8 mouse cellular contexts compared by ENCODE assay signal in the genomic region with DNA sequence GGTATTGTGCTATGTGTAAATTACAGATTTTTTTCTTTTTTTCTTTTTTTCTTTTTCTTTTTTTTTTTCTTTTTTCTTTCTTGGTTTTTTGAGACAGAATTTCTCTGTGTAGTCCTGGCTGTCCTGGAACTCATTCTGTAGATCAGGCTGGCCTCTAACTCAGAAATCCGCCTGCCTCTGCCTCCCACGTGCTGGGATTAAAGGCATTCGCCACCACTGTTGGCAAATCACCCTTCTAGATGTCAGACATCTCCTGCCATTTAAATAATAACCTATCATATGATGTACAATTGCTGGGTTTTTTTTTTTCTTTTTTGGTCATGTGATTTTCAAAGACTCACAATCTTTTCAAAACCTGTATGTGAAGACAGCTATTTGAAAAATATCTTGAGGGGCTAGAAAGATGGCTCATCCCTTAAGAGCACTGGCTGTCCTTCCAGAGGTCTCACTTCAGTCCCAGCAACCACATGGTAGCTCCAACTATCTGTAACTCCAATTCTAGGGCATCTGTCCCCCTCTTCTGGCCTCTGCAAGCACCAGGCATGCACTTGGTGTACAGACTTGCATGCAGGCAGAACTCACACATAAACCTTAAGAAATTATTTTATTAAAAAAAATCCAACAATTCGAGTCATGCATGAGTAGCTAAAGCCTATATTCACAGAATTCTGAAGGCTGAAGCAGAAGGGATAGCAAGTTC. TPM values are rescaled to one million over a fixed set of nuclear protein-coding genes. Genes with fewer than 3 reads are reported as not detected.
DNase-seq lines count a peak whose midpoint lies in the region; ATAC-seq lines count a peak whose summit lies in the region.

No protein-coding gene starts in this region.

- H3K9me3 ChIP-seq in hindbrain, embryonic 11.5 days (ENCODE audit: control insufficient read depth, low read length), result no peaks in the 10 kb centered on the region
- H3K9me3 ChIP-seq in midbrain, embryonic 13.5 days, result no peaks in the 10 kb centered on the region

- no peak for ATAC-seq in hindbrain, embryonic 11.5 days (ENCODE audit: low FRiP score)
- no peak for ATAC-seq in midbrain, embryonic 13.5 days

- no peaks in the 10 kb centered on the region for H3K36me3 ChIP-seq in hindbrain, embryonic 11.5 days (ENCODE audit: control insufficient read depth, insufficient read depth, low read length)
- H3K36me3 ChIP-seq in midbrain, embryonic 13.5 days, result no peaks in the 10 kb centered on the region

- WGBS in hindbrain, embryonic 11.5 days, result 78% methylated on average over 4 of the region's 4 CpGs
- 79% methylated on average over 4 of the region's 4 CpGs for WGBS in midbrain, embryonic 13.5 days

- no peaks in the 10 kb centered on the region for H3K27me3 ChIP-seq in hindbrain, embryonic 11.5 days (ENCODE audit: control insufficient read depth, insufficient read depth, low read length)
- no peaks in the 10 kb centered on the region for H3K27me3 ChIP-seq in midbrain, embryonic 13.5 days

- intact Hi-C loops in gastrocnemius, postnatal 14 days (cut with DNase I; ENCODE audit: low total_unique reads), result no loop called here

- H3K4me2 ChIP-seq in hindbrain, embryonic 11.5 days (replicated peaks; ENCODE audit: low read depth, low read length), result peak overlapping the region; percentile 40; the same call in 1 of the 2 replicates
- H3K4me2 ChIP-seq in midbrain, embryonic 13.5 days (replicated peaks), result peak overlapping the region; percentile 54

- DNase-seq in kidney, postnatal 36 days, result peak; percentile 14 to 18
- DNase-seq in kidney, postnatal 10 days, result no peak
- DNase-seq in NIH3T3 (ENCODE audit: low read depth), result peak; percentile 46
- no peak for DNase-seq in hindbrain, embryonic 11.5 days (ENCODE audit: low spot score)
- no peak for DNase-seq in urinary bladder, adult 2 months (ENCODE audit: low spot score)
- DNase-seq in gastrocnemius, postnatal 14 days, result no peak
- DNase-seq in urinary bladder, postnatal 4 days (ENCODE audit: low spot score in 2 of 2), result no peak

- H3K4me1 ChIP-seq in hindbrain, embryonic 11.5 days (replicated peaks; ENCODE audit: control insufficient read depth, insufficient read depth, low read length), result no peaks in the 10 kb centered on the region
- H3K4me1 ChIP-seq in midbrain, embryonic 13.5 days (replicated peaks), result peaks cover 22% of the 10 kb centered on the region

- H3K4me3 ChIP-seq in hindbrain, embryonic 11.5 days (ENCODE audit: low read depth, low read length), result peak overlapping the region; percentile 72; the same call in 1 of the 2 replicates
- H3K4me3 ChIP-seq in midbrain, embryonic 13.5 days (replicated peaks), result peak overlapping the region; percentile 97

- no peak overlapping the region for H3K27ac ChIP-seq in hindbrain, embryonic 11.5 days (ENCODE audit: low read depth, low read length)
- H3K27ac ChIP-seq in midbrain, embryonic 13.5 days, result no peak overlapping the region

- no peak overlapping the region for H3K9ac ChIP-seq in hindbrain, embryonic 11.5 days (ENCODE audit: low read depth, low read length)
- peak overlapping the region; percentile 52; the same call in 1 of the 2 replicates for H3K9ac ChIP-seq in midbrain, embryonic 13.5 days (replicated peaks)

RNA-seq across cellular contexts. Expression of a gene that starts 2.3 kb away (rescaled TPM):
- 41.5 and 44.7 TPM in 2 replicates for polyA plus RNA-seq in hindbrain, embryonic 11.5 days (2014; fragmentation: Nextera tagmentation; extraction: Ambion mirVana)
- polyA plus RNA-seq in midbrain, embryonic 13.5 days (2015; fragmentation: Nextera tagmentation; extraction: Ambion mirVana), result 30.7 and 31.2 TPM in 2 replicates
- 41.2 and 44.1 TPM in 2 replicates for polyA plus RNA-seq in urinary bladder, adult 2 months (2012; rRNA removed)
- 10 to 100 TPM; 32.3 to 33.7 TPM for total RNA-seq in gastrocnemius, postnatal 14 days (2021)

Comparison
In these comparisons a context has a peak if more than half of its experiments do, and no peak if none do; other contexts are left out.
1. DNase-seq: peak in kidney, postnatal 36 days (2 of 2) and NIH3T3 (single experiment); none in kidney, postnatal 10 days (single experiment), hindbrain, embryonic 11.5 days (single experiment), urinary bladder, adult 2 months (single experiment), gastrocnemius, postnatal 14 days (single experiment) and urinary bladder, postnatal 4 days (0 of 2).